Mouse (Mus musculus): Measurements from ENCODE around the gene Gpr88. TPM values are rescaled to one million over a fixed set of nuclear protein-coding genes. Genes with fewer than 3 reads are reported as not detected.
"Not testable (repeated sequence)": the region's sequence is repeated elsewhere in the genome, so short reads cannot be mapped to it uniquely, and the experiment has no call there.

Gene Gpr88
- polyA plus RNA-seq, 1 experiment from 2014 or later = 1.4 TPM

DNA sequence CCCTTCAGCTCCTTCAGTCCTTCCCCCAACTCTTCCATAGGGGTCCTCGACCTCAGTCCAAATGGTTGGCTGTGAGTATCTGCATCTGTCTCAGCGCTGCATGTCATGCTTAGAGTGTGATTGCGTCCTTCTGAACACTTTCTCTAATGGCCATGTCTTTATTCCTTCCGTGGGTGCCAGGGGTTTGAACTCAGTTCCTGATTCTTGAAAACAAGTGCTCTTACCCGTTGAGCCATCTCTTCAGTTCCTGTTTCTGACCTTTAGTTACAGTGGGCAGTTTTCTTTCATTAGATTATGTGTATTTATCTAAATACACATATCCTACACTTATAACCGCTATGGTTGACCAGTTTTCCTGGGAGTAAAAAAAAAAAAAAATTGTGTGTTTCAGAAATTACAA, 26.4 kb downstream of the Gpr88 start:
- H3K27ac ChIP-seq (replicated peaks) = no peak overlapping the region
- H3K4me2 ChIP-seq (replicated peaks; ENCODE audit: low read depth) = no peak overlapping the region
- no peaks in the 10 kb centered on the region for H3K27me3 ChIP-seq (ENCODE audit: control insufficient read depth, insufficient read depth, low read length)
- TF ChIP-seq CTCF (IDR thresholded peaks at IDR 0.05; ENCODE audit: low read depth) (no peak), EP300 (optimal IDR thresholded peaks at IDR 0.05) (no peak)
- no peak overlapping the region for H3K9ac ChIP-seq (ENCODE audit: low read length)
- no peaks in the 10 kb centered on the region for H3K36me3 ChIP-seq (ENCODE audit: control insufficient read depth, insufficient read depth, low read length)
- H3K9me3 ChIP-seq (ENCODE audit: control insufficient read depth, low read length) = no peaks in the 10 kb centered on the region
- no peak overlapping the region for H3K4me3 ChIP-seq (ENCODE audit: low read depth, low read length)
- DNase-seq (ENCODE audit: low spot score) (no peak), ATAC-seq (ENCODE audit: low FRiP score, low TSS enrichment) (no peak)
- 85% methylated on average over 6 of the region's 6 CpGs for WGBS
- no peaks in the 10 kb centered on the region for H3K4me1 ChIP-seq (replicated peaks; ENCODE audit: control insufficient read depth, insufficient read depth)

DNA sequence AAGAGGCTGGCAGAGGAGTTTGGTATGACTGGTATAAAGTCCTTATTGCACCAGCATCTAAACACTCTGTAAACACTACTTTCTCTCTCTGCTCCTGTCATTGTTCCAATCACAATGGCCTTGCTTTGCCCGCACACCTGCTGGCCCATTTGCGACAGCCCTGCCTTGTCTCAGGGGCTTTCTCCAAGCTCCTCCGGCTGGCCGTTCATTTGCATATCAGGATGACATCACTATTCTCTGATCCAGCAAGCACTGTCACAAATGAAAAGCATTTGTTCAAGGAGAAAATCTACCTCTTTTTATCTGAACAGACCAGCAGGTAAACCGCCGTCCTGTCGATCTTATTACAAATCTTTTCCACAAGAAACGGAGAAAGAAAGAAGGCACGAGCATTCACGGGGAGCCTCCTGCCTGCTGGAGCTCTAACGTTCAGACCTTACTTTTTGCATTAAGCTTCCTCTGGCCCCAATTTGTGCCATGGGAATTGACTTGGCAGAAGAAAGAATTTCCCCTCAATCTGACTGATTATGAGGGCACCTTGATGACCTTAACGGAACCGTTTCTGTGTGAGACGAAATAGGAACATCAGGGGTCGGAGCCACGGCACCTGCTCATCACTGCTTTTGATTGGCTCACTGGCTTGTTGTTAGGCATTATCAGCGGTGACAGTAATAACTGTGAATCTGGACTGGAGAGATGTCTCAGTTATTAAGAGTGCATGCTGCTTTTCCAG, 30.6 kb downstream of the Gpr88 start:
- DNase-seq (ENCODE audit: low spot score) (no peak), ATAC-seq (ENCODE audit: low FRiP score, low TSS enrichment) (no peak)
- no peak overlapping the region for H3K4me3 ChIP-seq (ENCODE audit: low read depth, low read length)
- H3K4me2 ChIP-seq (replicated peaks; ENCODE audit: low read depth) = no peak overlapping the region
- H3K36me3 ChIP-seq (ENCODE audit: control insufficient read depth, insufficient read depth, low read length) = no peaks in the 10 kb centered on the region
- no peak for TF ChIP-seq CTCF (IDR thresholded peaks at IDR 0.05; ENCODE audit: low read depth)
- H3K9me3 ChIP-seq (ENCODE audit: control insufficient read depth, low read length) = no peaks in the 10 kb centered on the region
- WGBS = 48% methylated on average over 17 of the region's 17 CpGs
- H3K9ac ChIP-seq (ENCODE audit: low read length) = no peak overlapping the region
- no peaks in the 10 kb centered on the region for H3K27me3 ChIP-seq (ENCODE audit: control insufficient read depth, insufficient read depth, low read length)
- H3K4me1 ChIP-seq (replicated peaks; ENCODE audit: control insufficient read depth, insufficient read depth) = no peaks in the 10 kb centered on the region
- H3K27ac ChIP-seq (replicated peaks) = no peak overlapping the region

DNA sequence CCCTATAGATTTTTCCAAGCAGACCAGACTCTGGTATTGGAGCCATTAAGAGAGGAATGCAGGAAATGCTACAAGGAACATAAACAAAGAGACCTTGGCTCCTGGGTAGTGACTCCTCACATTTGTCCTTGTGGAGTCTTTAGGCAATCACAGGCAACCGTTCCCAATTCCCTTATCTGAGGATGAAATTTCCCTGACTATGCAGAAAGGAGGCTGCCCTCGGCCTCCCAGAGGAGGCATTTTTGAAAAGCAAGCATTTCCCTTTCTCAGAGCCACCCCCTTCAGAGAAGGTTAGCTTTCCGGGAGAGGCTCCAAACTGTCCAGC, 31.7 kb downstream of the Gpr88 start:
- H3K9ac ChIP-seq (ENCODE audit: low read length) = no peak overlapping the region
- no peaks in the 10 kb centered on the region for H3K36me3 ChIP-seq (ENCODE audit: control insufficient read depth, insufficient read depth, low read length)
- 38% methylated on average over 3 of the region's 3 CpGs for WGBS
- no peak for ATAC-seq (ENCODE audit: low FRiP score, low TSS enrichment)
- TF ChIP-seq CTCF (IDR thresholded peaks at IDR 0.05; ENCODE audit: low read depth) = 0 out of 2 replicates have a peak, but pooled peaks have one; percentile 13
- no peak for TF ChIP-seq EP300 (optimal IDR thresholded peaks at IDR 0.05)
- no peak overlapping the region for H3K4me2 ChIP-seq (replicated peaks; ENCODE audit: low read depth)
- DNase-seq (ENCODE audit: low spot score) = no peak
- H3K27ac ChIP-seq (replicated peaks) = no peak overlapping the region
- no peak overlapping the region for H3K4me3 ChIP-seq (ENCODE audit: low read depth, low read length)
- no peaks in the 10 kb centered on the region for H3K9me3 ChIP-seq (ENCODE audit: control insufficient read depth, low read length)
- no peaks in the 10 kb centered on the region for H3K27me3 ChIP-seq (ENCODE audit: control insufficient read depth, insufficient read depth, low read length)
- H3K4me1 ChIP-seq (replicated peaks; ENCODE audit: control insufficient read depth, insufficient read depth) = no peaks in the 10 kb centered on the region

DNA sequence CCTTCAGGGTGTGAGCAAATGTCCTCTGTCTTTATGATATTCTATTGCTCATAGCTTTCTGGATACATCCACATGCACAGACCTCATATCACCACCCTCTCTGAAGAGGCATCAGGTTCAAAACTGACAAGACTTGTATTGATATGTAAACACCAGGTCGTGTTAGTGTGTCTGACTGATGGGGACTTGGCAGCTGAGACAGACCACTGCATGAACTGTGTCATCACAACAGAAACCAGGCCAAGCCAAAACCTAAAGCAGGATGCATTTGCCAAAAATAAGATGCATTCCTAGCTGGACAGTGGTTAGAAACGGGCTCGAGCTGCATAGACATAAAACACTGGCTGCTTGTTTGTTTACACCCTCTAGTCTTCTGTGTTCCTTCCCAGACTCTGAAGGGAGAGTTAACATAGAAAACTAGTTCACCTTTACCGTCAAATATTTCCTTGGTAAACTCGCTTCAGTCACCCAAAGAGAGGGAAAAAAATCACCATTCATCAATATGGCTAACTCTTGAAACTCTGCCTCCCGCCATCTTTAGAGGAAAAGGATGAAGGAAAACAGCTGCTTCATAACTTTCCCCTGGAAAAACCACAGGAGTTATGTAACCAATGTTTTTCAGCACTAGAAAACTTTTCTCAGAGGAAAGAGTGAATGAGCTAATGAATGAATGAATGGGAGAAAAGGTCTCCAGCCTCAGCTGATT, 32.2 kb downstream of the Gpr88 start:
- no peak for TF ChIP-seq CTCF (IDR thresholded peaks at IDR 0.05; ENCODE audit: low read depth)
- TF ChIP-seq EP300 (optimal IDR thresholded peaks at IDR 0.05) = no peak
- Histone ChIP-seq H3K36me3 (ENCODE audit: control insufficient read depth, insufficient read depth, low read length) (no peaks in the 10 kb centered on the region), H3K4me1 (replicated peaks; ENCODE audit: control insufficient read depth, insufficient read depth) (no peaks in the 10 kb centered on the region), H3K27me3 (ENCODE audit: control insufficient read depth, insufficient read depth, low read length) (no peaks in the 10 kb centered on the region), H3K4me2 (replicated peaks; ENCODE audit: low read depth) (no peak overlapping the region), H3K27ac (replicated peaks) (no peak overlapping the region), H3K9ac (ENCODE audit: low read length) (no peak overlapping the region), H3K4me3 (ENCODE audit: low read depth, low read length) (no peak overlapping the region), H3K9me3 (ENCODE audit: control insufficient read depth, low read length) (no peaks in the 10 kb centered on the region)
- DNase-seq (ENCODE audit: low spot score) (no peak), ATAC-seq (ENCODE audit: low FRiP score, low TSS enrichment) (no peak)
- WGBS = 42% methylated on average over 6 of the region's 6 CpGs

DNA sequence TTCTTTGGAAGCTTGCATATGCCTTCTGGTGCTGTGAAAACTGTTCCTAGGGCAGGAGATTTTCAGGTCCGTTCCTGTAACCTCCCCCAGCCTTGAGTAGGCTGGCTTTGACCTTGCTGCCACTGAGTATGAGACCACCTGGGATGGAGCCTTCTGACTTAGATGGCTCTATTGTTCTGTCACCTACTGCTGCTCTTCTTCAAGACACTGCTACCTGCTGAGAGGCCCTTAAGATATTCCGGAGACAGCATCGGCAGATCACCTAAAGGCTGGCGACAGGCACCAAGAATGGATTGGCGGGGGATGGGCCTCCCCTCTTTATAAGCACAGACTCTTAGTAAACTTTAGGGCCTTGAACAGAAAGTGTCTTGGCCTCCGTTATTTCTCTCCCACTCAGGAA, 35.9 kb downstream of the Gpr88 start:
- H3K4me2 ChIP-seq (replicated peaks; ENCODE audit: low read depth) = not testable (repeated sequence)

DNA sequence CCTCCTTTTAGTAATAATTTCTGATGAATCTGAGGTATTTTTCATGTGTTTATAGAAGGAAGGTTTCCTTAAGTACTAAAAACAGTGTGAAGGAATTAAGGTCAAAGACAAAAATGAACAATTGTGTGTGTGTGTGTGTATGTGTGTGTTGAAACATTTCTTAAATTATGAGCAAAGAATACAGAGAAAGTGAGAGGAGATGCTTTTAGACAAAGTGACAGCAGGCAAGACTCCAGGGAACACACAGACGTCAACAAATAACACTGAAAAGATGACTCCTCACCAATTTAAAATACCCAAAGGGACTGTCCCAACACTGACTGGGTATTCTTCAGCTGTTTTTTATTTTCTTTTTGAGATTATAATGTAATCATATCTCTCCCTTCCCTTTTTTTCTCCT, 37.0 kb downstream of the Gpr88 start:
- no peaks in the 10 kb centered on the region for H3K27me3 ChIP-seq (ENCODE audit: control insufficient read depth, insufficient read depth, low read length)
- H3K4me3 ChIP-seq (ENCODE audit: low read depth, low read length) = no peak overlapping the region
- H3K9ac ChIP-seq (ENCODE audit: low read length) = no peak overlapping the region
- WGBS = 66% methylated on average over 1 of the region's 1 CpGs
- DNase-seq (ENCODE audit: low spot score) = no peak
- H3K36me3 ChIP-seq (ENCODE audit: control insufficient read depth, insufficient read depth, low read length) = no peaks in the 10 kb centered on the region
- H3K27ac ChIP-seq (replicated peaks) = no peak overlapping the region
- H3K9me3 ChIP-seq (ENCODE audit: control insufficient read depth, low read length) = no peaks in the 10 kb centered on the region
- ATAC-seq (ENCODE audit: low FRiP score, low TSS enrichment) = no peak
- TF ChIP-seq CTCF (IDR thresholded peaks at IDR 0.05; ENCODE audit: low read depth) (no peak), EP300 (optimal IDR thresholded peaks at IDR 0.05) (no peak)
- H3K4me1 ChIP-seq (replicated peaks; ENCODE audit: control insufficient read depth, insufficient read depth) = no peaks in the 10 kb centered on the region
- H3K4me2 ChIP-seq (replicated peaks; ENCODE audit: low read depth) = no peak overlapping the region

More for the DNA sequence above, 35.9 kb downstream of the Gpr88 start:
- not testable (repeated sequence) for DNase-seq (ENCODE audit: low spot score); H3K4me1 ChIP-seq (replicated peaks; ENCODE audit: control insufficient read depth, insufficient read depth); H3K27ac ChIP-seq (replicated peaks); H3K9me3 ChIP-seq (ENCODE audit: control insufficient read depth, low read length); H3K36me3 ChIP-seq (ENCODE audit: control insufficient read depth, insufficient read depth, low read length); H3K27me3 ChIP-seq (ENCODE audit: control insufficient read depth, insufficient read depth, low read length); H3K9ac ChIP-seq (ENCODE audit: low read length); H3K4me3 ChIP-seq (ENCODE audit: low read depth, low read length); ATAC-seq (ENCODE audit: low FRiP score, low TSS enrichment)
- 73% methylated on average over 6 of the region's 6 CpGs for WGBS
